Mouse (Mus musculus): ENCODE results near the gene Clstn1. TPM values are rescaled to one million over a fixed set of nuclear protein-coding genes. Genes with fewer than 3 reads are reported as not detected.

Clstn1 gene
- total and polyA plus RNA-seq, 2 experiments from 2014 or later = 14.3 to 37.9 TPM

- Histone ChIP-seq H3K9ac (replicated peaks; ENCODE audit: low read depth, low read length) (no peak overlapping the region), H3K36me3 (replicated peaks; ENCODE audit: control insufficient read depth, insufficient read depth, low read length) (no peaks in the 10 kb centered on the region), H3K4me1 (ENCODE audit: control insufficient read depth, insufficient read depth) (peaks cover 6% of the 10 kb centered on the region; the same call in 1 of the 2 replicates), H3K4me3 (ENCODE audit: low read depth, low read length) (no peak overlapping the region), H3K27me3 (ENCODE audit: control insufficient read depth, insufficient read depth, low read length) (peaks cover 11% of the 10 kb centered on the region), H3K27ac (ENCODE audit: low read depth) (no peak overlapping the region), H3K9me3 (replicated peaks; ENCODE audit: control insufficient read depth, low read length) (no peaks in the 10 kb centered on the region), H3K4me2 (ENCODE audit: low read depth, low read length) (no peak overlapping the region)
- WGBS = 94% methylated on average over 6 of the region's 6 CpGs
- TF ChIP-seq CTCF (IDR thresholded peaks at IDR 0.05; ENCODE audit: low read depth) (no peak), EP300 (IDR thresholded peaks at IDR 0.05; ENCODE audit: low read depth) (no peak)
- no peak for ATAC-seq (ENCODE audit: insufficient read depth, low read depth)
- DNase-seq (ENCODE audit: low spot score) = no peak
Measured at GRCm38 (mm10) chr4:149671175-149671574, 84.9 kb downstream of the Clstn1 start.

- 85% methylated on average over 5 of the region's 5 CpGs for WGBS
- Histone ChIP-seq H3K27ac (ENCODE audit: low read depth) (no peak overlapping the region), H3K9ac (replicated peaks; ENCODE audit: low read depth, low read length) (no peak overlapping the region), H3K36me3 (replicated peaks; ENCODE audit: control insufficient read depth, insufficient read depth, low read length) (no peaks in the 10 kb centered on the region), H3K4me1 (ENCODE audit: control insufficient read depth, insufficient read depth) (peaks cover 10% of the 10 kb centered on the region; the same call in 1 of the 2 replicates), H3K27me3 (ENCODE audit: control insufficient read depth, insufficient read depth, low read length) (peaks cover 11% of the 10 kb centered on the region), H3K4me2 (ENCODE audit: low read depth, low read length) (no peak overlapping the region), H3K4me3 (ENCODE audit: low read depth, low read length) (no peak overlapping the region), H3K9me3 (replicated peaks; ENCODE audit: control insufficient read depth, low read length) (no peaks in the 10 kb centered on the region)
- TF ChIP-seq EP300 (IDR thresholded peaks at IDR 0.05; ENCODE audit: low read depth) (no peak), CTCF (IDR thresholded peaks at IDR 0.05; ENCODE audit: low read depth) (no peak)
- ATAC-seq (ENCODE audit: insufficient read depth, low read depth) (no peak), DNase-seq (ENCODE audit: low spot score) (no peak)
Measured at GRCm38 (mm10) chr4:149672747-149673146, 86.5 kb downstream of the Clstn1 start.

- ATAC-seq (ENCODE audit: insufficient read depth, low read depth) (no peak), DNase-seq (ENCODE audit: low spot score) (no peak)
- H3K9me3 ChIP-seq (replicated peaks; ENCODE audit: control insufficient read depth, low read length) = no peaks in the 10 kb centered on the region
- no peaks in the 10 kb centered on the region for H3K36me3 ChIP-seq (replicated peaks; ENCODE audit: control insufficient read depth, insufficient read depth, low read length)
- TF ChIP-seq EP300 (IDR thresholded peaks at IDR 0.05; ENCODE audit: low read depth) (no peak), CTCF (IDR thresholded peaks at IDR 0.05; ENCODE audit: low read depth) (no peak)
- H3K4me2 ChIP-seq (ENCODE audit: low read depth, low read length) = peak overlapping the region; percentile 91
- H3K4me1 ChIP-seq (ENCODE audit: control insufficient read depth, insufficient read depth) = peaks cover 10% of the 10 kb centered on the region; the same call in 1 of the 2 replicates
- H3K4me3 ChIP-seq (ENCODE audit: low read depth, low read length) = peak overlapping the region; percentile 59
- no peak overlapping the region for H3K27ac ChIP-seq (ENCODE audit: low read depth)
- H3K9ac ChIP-seq (replicated peaks; ENCODE audit: low read depth, low read length) = no peak overlapping the region
- peaks cover 11% of the 10 kb centered on the region for H3K27me3 ChIP-seq (ENCODE audit: control insufficient read depth, insufficient read depth, low read length)
- 17% methylated on average over 8 of the region's 8 CpGs for WGBS
Measured at GRCm38 (mm10) chr4:149674814-149675377, 88.6 kb downstream of the Clstn1 start.

GRCm38 (mm10) chr4:149675378-149676261 is 89.4 kb downstream of the Clstn1 start:
- Histone ChIP-seq H3K9ac (replicated peaks; ENCODE audit: low read depth, low read length) (peak overlapping the region; percentile 41; the same call in 1 of the 2 replicates), H3K4me1 (ENCODE audit: control insufficient read depth, insufficient read depth) (peaks cover 10% of the 10 kb centered on the region; the same call in 1 of the 2 replicates), H3K4me3 (ENCODE audit: low read depth, low read length) (peak overlapping the region; percentile 59), H3K9me3 (replicated peaks; ENCODE audit: control insufficient read depth, low read length) (no peaks in the 10 kb centered on the region), H3K4me2 (ENCODE audit: low read depth, low read length) (peak overlapping the region; percentile 91), H3K27ac (ENCODE audit: low read depth) (no peak overlapping the region), H3K36me3 (replicated peaks; ENCODE audit: control insufficient read depth, insufficient read depth, low read length) (no peaks in the 10 kb centered on the region), H3K27me3 (ENCODE audit: control insufficient read depth, insufficient read depth, low read length) (peaks cover 11% of the 10 kb centered on the region)
- peak; percentile 93 for ATAC-seq (ENCODE audit: insufficient read depth, low read depth)
- 3% methylated on average over 58 of the region's 60 CpGs for WGBS
- DNase-seq (ENCODE audit: low spot score) = peak; percentile 54
- no peak for TF ChIP-seq EP300 (IDR thresholded peaks at IDR 0.05; ENCODE audit: low read depth)
- TF ChIP-seq CTCF (IDR thresholded peaks at IDR 0.05; ENCODE audit: low read depth) = no peak

GRCm38 (mm10) chr4:149678006-149678405 is 91.7 kb downstream of the Clstn1 start:
- H3K9ac ChIP-seq (replicated peaks; ENCODE audit: low read depth, low read length) = no peak overlapping the region
- no peak overlapping the region for H3K4me2 ChIP-seq (ENCODE audit: low read depth, low read length)
- H3K9me3 ChIP-seq (replicated peaks; ENCODE audit: control insufficient read depth, low read length) = no peaks in the 10 kb centered on the region
- peaks cover 11% of the 10 kb centered on the region for H3K27me3 ChIP-seq (ENCODE audit: control insufficient read depth, insufficient read depth, low read length)
- no peak overlapping the region for H3K27ac ChIP-seq (ENCODE audit: low read depth)
- peaks cover 10% of the 10 kb centered on the region; the same call in 1 of the 2 replicates for H3K4me1 ChIP-seq (ENCODE audit: control insufficient read depth, insufficient read depth)
- no peak overlapping the region for H3K4me3 ChIP-seq (ENCODE audit: low read depth, low read length)
- ATAC-seq (ENCODE audit: insufficient read depth, low read depth) = no peak
- WGBS = 56% methylated on average over 1 of the region's 1 CpGs
- no peaks in the 10 kb centered on the region for H3K36me3 ChIP-seq (replicated peaks; ENCODE audit: control insufficient read depth, insufficient read depth, low read length)
- no peak for DNase-seq (ENCODE audit: low spot score)
- TF ChIP-seq CTCF (IDR thresholded peaks at IDR 0.05; ENCODE audit: low read depth) (no peak), EP300 (IDR thresholded peaks at IDR 0.05; ENCODE audit: low read depth) (no peak)
